Mouse (Mus musculus): ENCODE data around the gene AC109138.7.

GRCm38 (mm10) chr19:4215451-4215840 lies 1.3 kb downstream of the AC109138.7 start:
- no peak for TF ChIP-seq ZKSCAN1 (IDR thresholded peaks at IDR 0.05; ENCODE audit: borderline replicate concordance, low read depth, low read length)
- no peak for TF ChIP-seq MYC (IDR thresholded peaks at IDR 0.05; ENCODE audit: low read depth, low read length)
- TF ChIP-seq SMC3 (IDR thresholded peaks at IDR 0.05; ENCODE audit: low read depth, low read length), result no peak
